Mouse (Mus musculus) kidney, embryonic 15.5 days (tissue): ENCODE data around the gene Pappa. TPM values are rescaled to one million over a fixed set of nuclear protein-coding genes. Genes with fewer than 3 reads are reported as not detected.

ENCODE experiments used
- ATAC-seq: fragments of 200-750 bp; cut with Nextera tagmentation; replicated peaks from 2 replicates; pipeline ENCODE4 v1.8.0; 2017; ENCODE audit warnings: moderate TSS enrichment; ENCODE audit not compliant: low FRiP score
- H3K27ac ChIP-seq: fragments of 300-500 bp; sonication (generic); 2 replicates; pipeline ENCODE4 v1.5.1; 2015; ENCODE audit warnings: mild to moderate bottlenecking, inconsistent platforms
- H3K27me3 ChIP-seq: fragments of 300-500 bp; sonication (generic); 2 replicates; pipeline ENCODE4 v1.6.1; 2015; ENCODE audit warnings: inconsistent platforms
- H3K36me3 ChIP-seq: fragments of 300-500 bp; sonication (generic); 2 replicates; pipeline ENCODE4 v1.6.1; 2015; ENCODE audit warnings: inconsistent platforms
- H3K4me1 ChIP-seq: fragments of 300-500 bp; sonication (generic); 2 replicates; pipeline ENCODE4 v1.6.1; 2015; ENCODE audit warnings: inconsistent platforms
- H3K4me2 ChIP-seq: fragments of 300-500 bp; sonication (generic); 2 replicates; pipeline ENCODE4 v1.6.1; 2015; ENCODE audit warnings: moderate library complexity, mild to moderate bottlenecking, inconsistent platforms
- H3K4me3 ChIP-seq: fragments of 300-500 bp; sonication (generic); replicated peaks from 2 replicates; pipeline ENCODE4 v1.5.1; 2015; ENCODE audit warnings: mild to moderate bottlenecking, inconsistent platforms
- H3K9ac ChIP-seq: fragments of 300-500 bp; sonication (generic); 2 replicates; pipeline ENCODE4 v1.6.1; 2015; ENCODE audit warnings: mild to moderate bottlenecking, inconsistent platforms
- H3K9me3 ChIP-seq: fragments of 300-500 bp; sonication (generic); replicated peaks from 2 replicates; pipeline ENCODE4 v1.6.1; 2016; ENCODE audit warnings: inconsistent platforms
- WGBS: fragments of 180-500 bp; shearing (Covaris S2); methylation state at CpG from one replicate; pipeline ENCODE4 v1.1.7; 2015; ENCODE audit warnings: mixed read lengths; 5-methylcytosine and 5-hydroxymethylcytosine counted together
- polyA plus RNA-seq: library from polyadenylated mRNA; unstranded; fragments of >200 nt; fragmentation: Nextera tagmentation; extraction: Ambion mirVana; gene quantifications from 2 replicates; pipeline ENCODE4 v1.2.1, GENCODE M21; 2015

Pappa gene
- polyA plus RNA-seq, 1 experiment from 2014 or later, result 2.2 TPM

DNA sequence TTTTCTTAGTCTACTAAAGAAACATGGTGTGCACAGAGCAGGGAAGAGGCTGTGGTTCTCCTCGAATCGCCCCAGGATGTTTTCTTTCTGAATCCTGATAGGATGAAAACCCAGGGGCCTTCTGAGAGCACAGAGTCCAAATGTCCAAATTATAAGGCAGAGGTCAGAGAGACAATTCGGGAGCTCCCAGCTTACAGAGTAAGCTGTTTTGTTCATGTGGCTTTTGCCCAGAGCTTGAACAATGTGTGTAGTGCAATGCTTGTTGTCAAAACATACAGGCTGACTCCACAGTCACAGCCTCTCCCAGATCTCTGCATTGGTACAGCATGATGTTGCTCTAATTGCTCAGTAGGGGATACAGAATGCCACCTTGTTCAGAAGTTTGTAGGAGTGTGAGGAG is 178.7 kb downstream of the Pappa start:
- peaks cover 10% of the 10 kb centered on the region; the same call in 1 of the 2 replicates for H3K36me3 ChIP-seq
- H3K4me1 ChIP-seq, result no peaks in the 10 kb centered on the region; the same call in 1 of the 2 replicates
- H3K4me3 ChIP-seq, result no peak overlapping the region
- no peaks in the 10 kb centered on the region for H3K27me3 ChIP-seq
- H3K9me3 ChIP-seq, result no peaks in the 10 kb centered on the region
- no peak overlapping the region for H3K9ac ChIP-seq
- no peak overlapping the region for H3K27ac ChIP-seq
- ATAC-seq, result no peak
- no peak overlapping the region for H3K4me2 ChIP-seq
- WGBS, result 57% methylated on average over 3 of the region's 3 CpGs

DNA sequence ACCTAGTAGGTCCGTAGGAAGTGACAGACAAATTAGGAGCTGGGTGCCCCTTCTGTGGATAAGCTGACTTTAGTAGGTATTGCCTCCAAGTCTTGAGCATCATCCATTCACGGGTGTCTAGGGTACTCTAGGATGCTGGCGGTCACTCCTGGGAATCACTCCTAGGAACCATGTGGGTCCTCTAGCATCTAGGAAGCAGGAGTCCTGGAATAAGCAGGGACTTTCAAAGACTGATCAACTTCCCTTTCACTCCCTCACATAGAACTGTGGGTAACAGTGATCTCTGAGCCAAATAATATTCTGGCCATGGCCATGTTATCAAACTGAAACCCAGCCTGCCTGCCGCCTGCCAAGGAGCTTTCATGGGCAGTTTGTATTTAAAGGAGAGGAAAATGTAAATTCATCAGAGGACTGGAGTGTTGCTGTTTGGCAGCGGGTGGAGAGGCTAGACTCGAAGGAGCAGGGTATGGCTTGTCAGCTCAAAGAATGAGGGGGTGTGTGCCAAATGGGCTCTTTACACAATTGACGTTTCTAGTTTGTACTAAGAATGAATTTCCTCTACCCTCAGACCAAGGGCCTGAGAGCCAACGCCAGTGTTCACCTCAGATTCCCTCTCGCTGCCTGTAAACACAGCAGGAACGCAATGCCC is 194.0 kb downstream of the Pappa start:
- 74% methylated on average over 10 of the region's 10 CpGs for WGBS

DNA sequence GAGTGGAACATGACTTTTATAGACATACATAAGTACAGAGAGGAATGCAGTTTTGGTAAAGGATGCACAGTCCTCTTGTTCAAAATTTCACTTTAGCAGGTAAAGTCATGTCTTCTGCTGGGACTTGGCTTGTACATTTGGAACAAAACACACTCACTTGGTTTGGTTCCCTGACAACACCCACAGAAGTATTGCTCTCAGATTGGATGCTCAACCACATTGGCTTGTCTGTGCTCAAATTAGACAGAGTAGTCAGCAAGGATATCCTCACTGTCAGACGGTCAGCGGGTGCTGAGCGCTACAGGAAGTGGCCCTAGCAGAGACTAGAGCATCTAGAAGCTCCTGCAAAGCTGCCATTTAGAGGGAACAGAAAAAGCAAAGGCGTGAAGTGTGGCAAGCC is 197.4 kb downstream of the Pappa start:
- Histone ChIP-seq H3K4me3 (no peak overlapping the region), H3K4me2 (no peak overlapping the region), H3K27me3 (no peaks in the 10 kb centered on the region), H3K36me3 (no peaks in the 10 kb centered on the region), H3K9ac (no peak overlapping the region), H3K9me3 (no peaks in the 10 kb centered on the region), H3K4me1 (no peaks in the 10 kb centered on the region), H3K27ac (no peak overlapping the region)
- no peak for ATAC-seq
- 86% methylated on average over 4 of the region's 4 CpGs for WGBS

More for the DNA sequence above, 194.0 kb downstream of the Pappa start:
- Histone ChIP-seq H3K27ac (no peak overlapping the region), H3K27me3 (no peaks in the 10 kb centered on the region), H3K4me3 (no peak overlapping the region), H3K4me2 (no peak overlapping the region), H3K9ac (no peak overlapping the region), H3K4me1 (no peaks in the 10 kb centered on the region), H3K36me3 (0 out of 2 replicates have a peak, but pooled peaks cover 3% of the 10 kb centered on the region), H3K9me3 (no peaks in the 10 kb centered on the region)
- ATAC-seq, result no peak

DNA sequence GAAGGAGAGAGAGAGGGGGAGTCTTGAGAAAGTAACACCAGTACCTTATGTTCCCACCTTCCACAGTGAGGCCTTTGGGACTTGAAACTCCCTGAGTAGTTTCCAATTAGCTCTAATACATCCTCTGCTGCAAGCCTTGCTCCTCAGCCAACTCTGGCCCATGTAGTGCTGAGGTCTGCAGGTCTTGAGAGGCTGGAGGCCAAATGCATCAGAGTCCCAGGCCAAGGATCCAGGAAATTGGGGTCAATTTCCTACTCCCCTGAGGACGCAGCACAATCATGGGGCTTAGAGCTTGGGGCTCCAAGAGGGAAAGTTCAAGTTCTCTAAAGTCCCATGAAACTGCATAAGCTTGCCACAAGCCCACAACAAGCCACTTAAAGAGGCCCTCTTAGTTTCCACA is 198.0 kb downstream of the Pappa start:
- Histone ChIP-seq H3K4me2 (no peak overlapping the region), H3K4me3 (no peak overlapping the region), H3K9ac (no peak overlapping the region), H3K36me3 (no peaks in the 10 kb centered on the region), H3K9me3 (no peaks in the 10 kb centered on the region), H3K27ac (no peak overlapping the region), H3K27me3 (no peaks in the 10 kb centered on the region), H3K4me1 (no peaks in the 10 kb centered on the region)
- no peak for ATAC-seq
- 85% methylated on average over 1 of the region's 1 CpGs for WGBS

DNA sequence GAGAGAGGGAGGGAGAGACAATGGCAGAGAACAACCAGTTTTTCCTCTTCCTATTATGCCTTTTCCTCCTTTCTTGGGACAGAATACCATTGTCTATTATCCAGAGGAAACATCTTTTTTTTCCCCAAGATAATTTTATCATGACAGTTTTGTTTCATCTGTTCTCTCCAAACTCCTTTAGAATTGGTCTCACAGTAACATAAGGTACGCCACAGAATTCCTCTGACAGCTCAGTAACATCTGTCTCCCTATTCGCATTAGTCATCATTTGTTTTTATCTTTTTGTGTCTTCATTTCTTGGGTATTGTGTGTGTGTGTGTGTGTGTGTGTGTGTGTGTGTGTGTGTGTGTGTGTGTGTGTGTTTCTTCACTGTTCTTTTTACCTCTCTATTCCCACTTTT is 201.8 kb downstream of the Pappa start:
- WGBS, result 89% methylated on average over 2 of the region's 2 CpGs
- Histone ChIP-seq H3K4me3 (no peak overlapping the region), H3K36me3 (no peaks in the 10 kb centered on the region), H3K4me2 (no peak overlapping the region), H3K9me3 (no peaks in the 10 kb centered on the region), H3K27me3 (no peaks in the 10 kb centered on the region), H3K27ac (no peak overlapping the region), H3K9ac (no peak overlapping the region), H3K4me1 (no peaks in the 10 kb centered on the region)
- ATAC-seq, result no peak

DNA sequence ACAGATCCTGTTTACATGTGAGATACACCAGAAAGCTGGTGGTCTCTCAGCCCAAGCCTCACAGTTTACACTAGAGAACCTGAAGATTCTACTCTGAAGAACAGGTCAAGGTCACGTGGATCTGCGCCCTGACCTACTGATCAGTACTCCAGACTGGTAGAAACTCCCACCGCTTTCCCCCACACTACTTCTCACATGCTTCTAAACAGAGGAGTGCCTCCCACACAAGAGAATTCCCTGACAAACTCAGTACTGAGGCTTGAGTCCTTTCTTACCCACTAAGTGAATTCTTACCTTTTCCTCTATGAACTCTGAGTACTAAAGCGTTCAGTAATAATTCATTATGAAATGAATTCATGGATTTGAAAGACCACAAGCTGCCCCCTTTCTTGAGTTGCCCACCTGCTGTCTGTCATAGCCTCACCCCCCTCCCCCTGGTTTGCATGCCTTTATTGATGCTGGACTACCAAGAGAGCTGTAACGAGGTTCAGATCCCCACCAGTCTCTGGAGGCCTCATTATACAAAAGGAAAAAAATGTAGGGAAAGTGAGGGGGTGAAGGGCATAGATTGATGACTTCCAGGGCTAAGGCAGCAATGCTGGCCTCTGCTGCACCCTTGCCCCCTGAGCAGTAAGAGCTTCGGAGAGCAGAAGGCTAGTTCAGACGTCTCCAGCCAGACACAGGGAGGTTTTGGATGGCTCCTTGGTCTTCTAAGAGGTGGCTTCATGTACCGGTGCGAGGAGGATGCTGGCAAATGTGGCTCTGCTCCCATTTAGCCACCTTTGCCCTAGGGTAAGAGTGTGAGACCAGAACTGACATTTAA is 204.7 kb downstream of the Pappa start:
- 60% methylated on average over 9 of the region's 9 CpGs for WGBS
- H3K27me3 ChIP-seq, result no peaks in the 10 kb centered on the region

DNA sequence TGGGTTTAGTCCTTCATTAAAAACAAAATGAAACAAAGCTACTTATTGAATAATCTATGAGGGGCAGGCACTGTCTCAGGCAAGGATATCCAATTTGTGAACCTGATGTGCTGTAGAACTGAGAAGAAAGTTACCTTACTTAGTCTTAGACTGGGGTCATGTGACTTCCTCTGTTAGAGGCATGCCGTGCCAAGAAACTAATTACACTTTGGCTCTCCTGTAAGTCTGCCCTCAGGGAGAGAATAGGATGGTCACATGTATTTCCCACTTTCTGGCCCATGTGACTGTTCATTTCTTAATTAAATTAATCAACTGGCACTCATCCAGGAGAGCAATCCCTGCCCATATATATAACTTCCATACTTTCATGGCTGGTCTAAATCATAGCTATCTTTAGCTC is 209.7 kb downstream of the Pappa start:
- no peak overlapping the region for H3K9ac ChIP-seq
- H3K4me3 ChIP-seq, result no peak overlapping the region
- no peaks in the 10 kb centered on the region for H3K9me3 ChIP-seq
- no peak overlapping the region for H3K4me2 ChIP-seq
- H3K4me1 ChIP-seq, result no peaks in the 10 kb centered on the region
- ATAC-seq, result 0 out of 2 replicates have a peak, but pooled peaks have one; percentile 29
- H3K27me3 ChIP-seq, result no peaks in the 10 kb centered on the region
- no peaks in the 10 kb centered on the region for H3K36me3 ChIP-seq
- H3K27ac ChIP-seq, result no peak overlapping the region
- 24% methylated on average over 1 of the region's 1 CpGs for WGBS

More for the DNA sequence above, 204.7 kb downstream of the Pappa start:
- Histone ChIP-seq H3K4me3 (no peak overlapping the region), H3K9me3 (no peaks in the 10 kb centered on the region), H3K4me1 (no peaks in the 10 kb centered on the region), H3K27ac (no peak overlapping the region), H3K36me3 (no peaks in the 10 kb centered on the region), H3K4me2 (no peak overlapping the region), H3K9ac (no peak overlapping the region)
- no peak for ATAC-seq

DNA sequence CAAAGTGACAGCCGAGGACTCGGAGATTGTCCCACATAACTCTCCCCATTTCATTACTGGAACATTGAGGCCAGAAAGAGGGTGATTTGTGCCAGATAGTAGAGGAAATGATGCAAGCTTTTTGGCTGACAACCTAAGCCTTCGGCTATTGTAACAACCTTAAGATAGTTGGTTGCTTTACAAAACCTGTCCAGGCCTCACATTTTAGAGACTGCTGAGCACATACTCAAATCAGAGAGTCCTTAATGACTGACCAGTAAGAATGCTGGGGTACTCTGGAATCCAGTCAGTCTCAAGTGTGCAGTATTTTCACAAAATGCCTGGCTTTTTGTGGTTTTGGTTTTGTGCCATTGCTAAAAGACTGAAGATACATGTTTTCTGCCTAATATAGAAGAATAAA is 217.8 kb downstream of the Pappa start:
- no peaks in the 10 kb centered on the region for H3K27me3 ChIP-seq
- no peaks in the 10 kb centered on the region for H3K9me3 ChIP-seq
- H3K4me1 ChIP-seq, result no peaks in the 10 kb centered on the region
- no peak overlapping the region for H3K9ac ChIP-seq
- WGBS, result 86% methylated on average over 3 of the region's 3 CpGs
- no peaks in the 10 kb centered on the region for H3K36me3 ChIP-seq
- H3K4me3 ChIP-seq, result no peak overlapping the region
- no peak overlapping the region for H3K27ac ChIP-seq
- ATAC-seq, result no peak
- H3K4me2 ChIP-seq, result no peak overlapping the region

DNA sequence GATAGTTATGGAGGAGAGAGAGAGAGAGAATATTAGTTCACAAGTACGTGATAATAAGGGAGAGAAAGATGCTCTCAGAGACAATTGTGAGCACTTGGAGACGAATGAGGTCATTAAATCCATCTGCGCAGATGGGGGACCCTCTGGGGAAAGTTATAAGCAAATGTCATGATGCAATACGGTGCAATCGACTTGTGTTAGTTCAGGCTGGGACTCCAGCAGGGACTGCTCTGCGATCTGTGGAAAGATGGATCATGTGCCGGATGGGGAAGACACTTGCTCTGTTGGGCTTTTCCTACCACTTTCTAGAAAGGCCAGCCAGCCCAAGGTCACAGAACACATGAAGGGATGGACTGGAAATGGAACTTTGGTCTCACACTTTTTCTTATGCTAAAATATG is 226.5 kb downstream of the Pappa start:
- ATAC-seq, result no peak
- Histone ChIP-seq H3K27me3 (no peaks in the 10 kb centered on the region), H3K4me1 (no peaks in the 10 kb centered on the region), H3K9me3 (no peaks in the 10 kb centered on the region), H3K4me3 (no peak overlapping the region), H3K36me3 (no peaks in the 10 kb centered on the region), H3K4me2 (no peak overlapping the region), H3K27ac (no peak overlapping the region), H3K9ac (no peak overlapping the region)
- WGBS, result 86% methylated on average over 7 of the region's 7 CpGs

DNA sequence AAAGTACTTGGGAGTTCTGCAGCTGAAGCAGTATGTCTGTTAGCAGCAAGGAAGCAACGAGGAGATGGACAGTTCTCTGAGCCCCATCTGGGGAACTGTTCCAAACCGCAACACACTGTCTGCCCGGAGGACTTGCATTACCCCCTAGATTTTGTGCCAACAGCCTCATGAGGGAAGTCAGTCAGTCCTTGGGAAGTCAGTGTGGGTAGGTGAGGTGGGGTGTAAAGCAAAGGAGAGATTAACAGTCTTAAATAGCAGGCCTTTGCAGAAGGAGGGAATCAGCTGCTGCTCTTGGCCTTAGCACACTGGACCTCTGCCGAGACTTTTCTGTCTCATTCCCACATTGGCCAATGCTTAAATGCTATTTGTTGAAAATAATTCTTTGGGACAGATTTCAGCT is 230.6 kb downstream of the Pappa start:
- H3K27ac ChIP-seq, result no peak overlapping the region
- 68% methylated on average over 4 of the region's 4 CpGs for WGBS
- no peaks in the 10 kb centered on the region for H3K36me3 ChIP-seq
- H3K9me3 ChIP-seq, result no peaks in the 10 kb centered on the region
- H3K4me3 ChIP-seq, result no peak overlapping the region
- H3K4me1 ChIP-seq, result no peaks in the 10 kb centered on the region
- H3K9ac ChIP-seq, result no peak overlapping the region
- ATAC-seq, result no peak
- H3K27me3 ChIP-seq, result no peaks in the 10 kb centered on the region
- H3K4me2 ChIP-seq, result no peak overlapping the region

DNA sequence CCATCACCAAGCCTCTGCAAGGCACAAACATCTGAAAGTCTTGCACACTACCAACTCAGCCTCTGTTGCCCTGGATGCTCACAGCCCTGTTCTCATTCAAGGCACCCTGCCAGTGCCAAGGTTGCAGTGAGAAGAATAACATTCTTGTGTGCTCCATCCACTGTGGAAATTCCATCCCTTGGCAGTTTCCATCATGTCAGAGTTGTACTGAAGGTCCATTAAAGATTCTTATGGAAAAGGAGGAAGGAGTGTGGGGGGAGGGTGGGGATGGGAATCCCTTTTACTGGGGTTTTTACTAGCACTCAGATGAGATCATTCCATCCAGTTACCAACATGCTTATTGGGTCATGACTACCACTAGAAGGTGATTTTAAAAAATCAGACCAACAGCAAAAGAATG is 243.2 kb downstream of the Pappa start:
- ATAC-seq, result no peak
- H3K4me2 ChIP-seq, result no peak overlapping the region
- H3K4me3 ChIP-seq, result no peak overlapping the region
- H3K4me1 ChIP-seq, result no peaks in the 10 kb centered on the region
- no peaks in the 10 kb centered on the region for H3K36me3 ChIP-seq
- H3K9ac ChIP-seq, result no peak overlapping the region
- H3K27me3 ChIP-seq, result no peaks in the 10 kb centered on the region
- H3K9me3 ChIP-seq, result no peaks in the 10 kb centered on the region; the same call in 1 of the 2 replicates
- no peak overlapping the region for H3K27ac ChIP-seq

DNA sequence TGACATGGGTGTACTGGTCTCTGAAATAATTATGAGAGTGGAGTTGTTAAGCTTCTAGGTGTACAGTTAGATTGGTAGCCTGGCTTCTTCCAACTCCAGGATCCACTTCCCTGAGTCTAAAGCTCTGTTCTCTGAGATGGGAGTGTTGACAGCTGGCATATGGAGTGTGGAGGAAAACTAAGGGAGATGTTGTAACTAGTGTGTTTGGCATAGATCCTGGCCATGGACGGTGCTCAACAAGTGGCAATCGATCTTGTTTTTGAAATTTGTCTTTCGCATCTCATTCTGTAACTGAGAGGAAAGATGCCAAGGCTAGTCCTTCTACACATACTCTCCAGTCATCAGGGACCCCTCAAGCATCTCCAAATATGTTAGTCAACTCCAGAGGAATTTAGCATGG is 248.8 kb downstream of the Pappa start:
- ATAC-seq, result no peak
- WGBS, result 90% methylated on average over 3 of the region's 3 CpGs
- H3K4me1 ChIP-seq, result no peaks in the 10 kb centered on the region
- no peaks in the 10 kb centered on the region for H3K27me3 ChIP-seq
- H3K4me3 ChIP-seq, result no peak overlapping the region
- no peaks in the 10 kb centered on the region for H3K36me3 ChIP-seq
- no peaks in the 10 kb centered on the region; the same call in 1 of the 2 replicates for H3K9me3 ChIP-seq
- no peak overlapping the region for H3K9ac ChIP-seq
- H3K27ac ChIP-seq, result no peak overlapping the region
- no peak overlapping the region for H3K4me2 ChIP-seq
